Mouse (Mus musculus) cerebellum, adult 18-20 months (tissue): ENCODE measurements around the gene Vav1.

Experiments
- DNase-seq, 2 experiments: peaks; one replicate each; pipeline ENCODE4 v3.0.0; 2021

Vav1 gene

GRCm38 (mm10) chr17:57278943-57279590 lies at the start of gene Vav1:
Gene Vav1, plus strand, starts transcription at chr17:57279100.
- no peak for DNase-seq

GRCm38 (mm10) chr17:57229851-57230727 lies 48.8 kb upstream of the Vav1 start:
- no peak for DNase-seq

GRCm38 (mm10) chr17:57230728-57231125 lies 48.2 kb upstream of the Vav1 start:
- DNase-seq: no peak

- DNase-seq: no peak
These were observed 47.6 kb upstream of the Vav1 start for GRCm38 (mm10) chr17:57231321-57231771.

GRCm38 (mm10) chr17:57232200-57232599 lies 46.7 kb upstream of the Vav1 start:
- no peak for DNase-seq

- DNase-seq: no peak
These were observed 45.9 kb upstream of the Vav1 start for GRCm38 (mm10) chr17:57233038-57233437.

GRCm38 (mm10) chr17:57234254-57234928 lies 44.5 kb upstream of the Vav1 start:
- no peak for DNase-seq

GRCm38 (mm10) chr17:57235803-57236202 lies 43.1 kb upstream of the Vav1 start:
- DNase-seq: no peak

- no peak for DNase-seq
These were observed 41.7 kb upstream of the Vav1 start for GRCm38 (mm10) chr17:57237181-57237580.

GRCm38 (mm10) chr17:57243650-57244370 lies 35.1 kb upstream of the Vav1 start:
- DNase-seq: no peak

- DNase-seq: no peak
These were observed 33.5 kb upstream of the Vav1 start for GRCm38 (mm10) chr17:57245311-57245929.

- peak in 1 of 2 experiments; percentile 29 for DNase-seq
These were observed 32.1 kb upstream of the Vav1 start for GRCm38 (mm10) chr17:57246663-57247392.

GRCm38 (mm10) chr17:57247393-57248200 lies 31.3 kb upstream of the Vav1 start:
- DNase-seq: peak; percentile 89 to 96

GRCm38 (mm10) chr17:57248201-57248699 lies 30.6 kb upstream of the Vav1 start, which contains the start of gene Gpr108:
Gene Gpr108, minus strand, starts transcription at chr17:57248446.
- peak; percentile 87 to 93 for DNase-seq

GRCm38 (mm10) chr17:57248771-57249170 lies 30.1 kb upstream of the Vav1 start:
- peak in 1 of 2 experiments; percentile 39 for DNase-seq

GRCm38 (mm10) chr17:57249186-57250181 lies 29.4 kb upstream of the Vav1 start, which contains the start of gene Trip10:
Gene Trip10, plus strand, starts transcription at chr17:57249455.
- peak; percentile 78 to 86 for DNase-seq

GRCm38 (mm10) chr17:57250461-57251160 lies 28.3 kb upstream of the Vav1 start:
- DNase-seq: peak; percentile 33 to 53

- DNase-seq: no peak
These were observed 27.5 kb upstream of the Vav1 start for GRCm38 (mm10) chr17:57251431-57251830.
